Comparison of ENCODE assay signal across 9 mouse cellular contexts in the genomic region with DNA sequence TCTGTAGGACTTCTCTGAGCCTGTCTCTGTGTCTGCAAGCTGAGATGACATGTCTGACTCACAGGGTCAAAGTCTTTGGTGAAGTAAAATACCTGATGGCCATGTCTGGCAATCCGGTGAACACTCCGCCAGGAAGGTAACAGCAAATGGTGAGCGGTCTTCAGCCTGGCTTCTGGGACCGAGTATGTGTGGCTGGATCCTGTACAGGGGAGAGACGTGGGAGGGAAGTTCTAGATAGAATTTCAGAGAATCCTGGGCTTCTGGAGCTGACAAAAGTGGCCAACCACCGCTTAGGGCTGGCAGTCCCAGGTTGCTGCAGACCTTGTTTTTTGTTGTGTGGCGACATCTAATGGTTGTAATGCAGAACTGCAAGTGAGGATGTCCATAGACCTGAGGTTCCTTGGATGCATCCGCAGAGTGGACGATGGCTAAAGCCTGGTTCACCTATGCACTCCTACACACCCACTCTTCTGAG. TPM values are rescaled to one million over a fixed set of nuclear protein-coding genes. Genes with fewer than 3 reads are reported as not detected.
DNase-seq lines count a peak whose midpoint lies in the region; ATAC-seq and TF ChIP-seq lines count a peak whose summit lies in the region.
"Had no signal": no experiment of that assay in that cellular context is flagged by ENCODE, and none has a peak within 500 bp of the region (broad histone marks: within the 10 kb centered on the region; RNA-seq: fewer than 3 reads in every experiment).

No protein-coding gene starts in this region.

- no peaks in the 10 kb centered on the region for H3K9me3 ChIP-seq in ES-Bruce4 (replicated peaks; ENCODE audit: control insufficient read depth, insufficient read depth, low read length, poor library complexity, severe bottlenecking)
- no peaks in the 10 kb centered on the region for H3K9me3 ChIP-seq in embryonic facial prominence, embryonic 12.5 days
- H3K9me3 ChIP-seq: liver, embryonic 15.5 days had no signal

- no peak overlapping the region for H3K9ac ChIP-seq in ES-Bruce4 (ENCODE audit: low read depth, poor library complexity, severe bottlenecking)
- H3K9ac ChIP-seq in embryonic facial prominence, embryonic 12.5 days: no peak overlapping the region
- H3K9ac ChIP-seq: liver, embryonic 15.5 days had no signal

- no peaks in the 10 kb centered on the region for H3K4me1 ChIP-seq in ES-Bruce4 (ENCODE audit: control insufficient read depth, insufficient read depth, low read length)
- 0 out of 2 replicates have a peak, but pooled peaks cover 4% of the 10 kb centered on the region for H3K4me1 ChIP-seq in embryonic facial prominence, embryonic 12.5 days
- H3K4me1 ChIP-seq in lung, adult 2 months (ENCODE audit: control insufficient read depth, insufficient read depth, low read length): no peaks in the 10 kb centered on the region
- H3K4me1 ChIP-seq in olfactory bulb, adult 2 months (ENCODE audit: control insufficient read depth, insufficient read depth, low read length): no peaks in the 10 kb centered on the region
- H3K4me1 ChIP-seq: liver, embryonic 15.5 days had no signal

- H3K27ac ChIP-seq in ES-Bruce4 (ENCODE audit: insufficient read depth, low read length): no peak overlapping the region
- no peak overlapping the region for H3K27ac ChIP-seq in embryonic facial prominence, embryonic 12.5 days
- H3K27ac ChIP-seq in olfactory bulb, adult 2 months (ENCODE audit: insufficient read depth, low read depth, low read length): no peak overlapping the region
- H3K27ac ChIP-seq: liver, embryonic 15.5 days had no signal

- no peak overlapping the region for H3K4me2 ChIP-seq in embryonic facial prominence, embryonic 12.5 days (replicated peaks)
- H3K4me2 ChIP-seq: liver, embryonic 15.5 days had no signal

- peak; percentile 23 to 57 for DNase-seq in adrenal gland, postnatal 36 days
- peak; percentile 40 to 64 for DNase-seq in heart, postnatal 14 days
- DNase-seq in kidney, postnatal 4 days: peak; percentile 58 to 68
- peak; percentile 16 for DNase-seq in lung, adult 2 months
- DNase-seq in urinary bladder, postnatal 36 days (ENCODE audit: low spot score in 2 of 2): peak; percentile 23 to 39

- TF ChIP-seq EP300 in ES-Bruce4 (IDR thresholded peaks at IDR 0.05; ENCODE audit: insufficient read depth, low read depth, low read length): no peak

- H3K27me3 ChIP-seq in ES-Bruce4 (ENCODE audit: control insufficient read depth, insufficient read depth, low read length, poor library complexity, severe bottlenecking): no peaks in the 10 kb centered on the region
- H3K27me3 ChIP-seq in embryonic facial prominence, embryonic 12.5 days: no peaks in the 10 kb centered on the region

- 21% methylated on average over 9 of the region's 9 CpGs for WGBS in embryonic facial prominence, embryonic 12.5 days
- 19% methylated on average over 9 of the region's 9 CpGs for WGBS in lung, adult 2 months
- 23% methylated on average over 9 of the region's 9 CpGs for WGBS in olfactory bulb, adult 2 months

- H3K36me3 ChIP-seq in ES-Bruce4 (ENCODE audit: control insufficient read depth, insufficient read depth, low read length, poor library complexity, severe bottlenecking): no peaks in the 10 kb centered on the region
- H3K36me3 ChIP-seq in embryonic facial prominence, embryonic 12.5 days: no peaks in the 10 kb centered on the region
- H3K36me3 ChIP-seq: liver, embryonic 15.5 days had no signal

- intact Hi-C loops in heart, postnatal 14 days (cut with DNase I): loop anchor here (1.0 to 5.0 kb wide), 3 partner anchors 37 to 229 kb away; no protein-coding TSS in a partner anchor

- TF ChIP-seq POLR2A in ES-Bruce4 (IDR thresholded peaks at IDR 0.05; ENCODE audit: insufficient read depth, low read length): no peak
- no peak for TF ChIP-seq POLR2A in lung, adult 2 months (IDR thresholded peaks at IDR 0.05; ENCODE audit: borderline replicate concordance, extremely low read depth, low read depth, low read length)
- no peak for TF ChIP-seq POLR2A in olfactory bulb, adult 2 months (IDR thresholded peaks at IDR 0.05; ENCODE audit: insufficient read depth, low read depth, low read length)

- no peak overlapping the region for H3K4me3 ChIP-seq in ES-Bruce4 (ENCODE audit: low read depth, low read length)
- H3K4me3 ChIP-seq in embryonic facial prominence, embryonic 12.5 days: no peak overlapping the region
- H3K4me3 ChIP-seq in lung, adult 2 months (replicated peaks; ENCODE audit: extremely low read depth, low read depth, low read length): no peak overlapping the region
- no peak overlapping the region for H3K4me3 ChIP-seq in olfactory bulb, adult 2 months (ENCODE audit: insufficient read depth, low read depth, low read length)
- H3K4me3 ChIP-seq: liver, embryonic 15.5 days had no signal

- peak; percentile 58 for ATAC-seq in embryonic facial prominence, embryonic 12.5 days (ENCODE audit: insufficient number of reproducible peaks, insufficient read depth, low FRiP score, low TSS enrichment)

- peak; percentile 73 for TF ChIP-seq CTCF in ES-Bruce4 (IDR thresholded peaks at IDR 0.05; ENCODE audit: low read depth, low read length)
- TF ChIP-seq CTCF in lung, adult 2 months (IDR thresholded peaks at IDR 0.05; ENCODE audit: insufficient read depth, low read length): peak; percentile 77
- TF ChIP-seq CTCF in olfactory bulb, adult 2 months (IDR thresholded peaks at IDR 0.05; ENCODE audit: insufficient read depth, low read depth, low read length): peak; percentile 76

RNA-seq across cellular contexts. Expression of a gene that starts 3.6 kb away (rescaled TPM):
- 0.58 and 1.4 TPM in 2 replicates for polyA plus RNA-seq in ES-Bruce4 (2011; ENCODE audit: insufficient read depth, insufficient read length, low read depth, missing spikeins)
- total RNA-seq in adrenal gland, postnatal 36 days (2021): under 1 TPM; 0.63 to 0.93 TPM
- 0.14 and 0.17 TPM in 2 replicates for polyA plus RNA-seq in embryonic facial prominence, embryonic 12.5 days (2016; fragmentation: Nextera tagmentation; extraction: Ambion mirVana)
- under 1 TPM; 0.32 to 0.48 TPM for total RNA-seq in heart, postnatal 14 days (2021)
- 5.4 and 5.9 TPM in 2 replicates for polyA plus RNA-seq in lung, adult 2 months (2012; rRNA removed)
- not detected in 2 replicates for polyA plus RNA-seq in olfactory bulb, adult 2 months (2012; ENCODE audit: insufficient read depth, insufficient read length, low replicate concordance, missing spikeins)
- polyA plus RNA-seq: liver, embryonic 15.5 days had no signal

RNA-seq across cellular contexts. Expression of a gene that starts 29.0 kb away (rescaled TPM):
- not detected in 2 replicates for polyA plus RNA-seq in ES-Bruce4 (2011; ENCODE audit: insufficient read depth, insufficient read length, low read depth, missing spikeins)
- 1 to 10 TPM; 3.5 to 6.2 TPM for total RNA-seq in adrenal gland, postnatal 36 days (2021)
- 0.52 and 0.59 TPM in 2 replicates for polyA plus RNA-seq in embryonic facial prominence, embryonic 12.5 days (2016; fragmentation: Nextera tagmentation; extraction: Ambion mirVana)
- total RNA-seq in heart, postnatal 14 days (2021): 1 to 10 TPM; 1.4 to 2.6 TPM
- 20.6 and 25.6 TPM in 2 replicates for polyA plus RNA-seq in lung, adult 2 months (2012; rRNA removed)
- polyA plus RNA-seq in olfactory bulb, adult 2 months (2012; ENCODE audit: insufficient read depth, insufficient read length, low replicate concordance, missing spikeins): not detected in 2 replicates

RNA-seq across cellular contexts. Expression of a gene that starts 38.8 kb away (rescaled TPM):
- 73.5 and 76.3 TPM in 2 replicates for polyA plus RNA-seq in ES-Bruce4 (2011; ENCODE audit: insufficient read depth, insufficient read length, low read depth, missing spikeins)
- total RNA-seq in adrenal gland, postnatal 36 days (2021): 10 to 100 TPM; 42.0 to 55.1 TPM
- 49.8 and 52.0 TPM in 2 replicates for polyA plus RNA-seq in embryonic facial prominence, embryonic 12.5 days (2016; fragmentation: Nextera tagmentation; extraction: Ambion mirVana)
- 10 to 100 TPM; 35.3 to 36.4 TPM for total RNA-seq in heart, postnatal 14 days (2021)
- polyA plus RNA-seq in lung, adult 2 months (2012; rRNA removed): 30.3 and 41.1 TPM in 2 replicates
- polyA plus RNA-seq in olfactory bulb, adult 2 months (2012; ENCODE audit: insufficient read depth, insufficient read length, low replicate concordance, missing spikeins): 90.5 and 274 TPM in 2 replicates

RNA-seq across cellular contexts. Expression of a gene that starts 39.6 kb away (rescaled TPM):
- 32.9 and 39.6 TPM in 2 replicates for polyA plus RNA-seq in ES-Bruce4 (2011; ENCODE audit: insufficient read depth, insufficient read length, low read depth, missing spikeins)
- 10 to 100 TPM; 61.6 to 63.5 TPM for total RNA-seq in adrenal gland, postnatal 36 days (2021)
- polyA plus RNA-seq in embryonic facial prominence, embryonic 12.5 days (2016; fragmentation: Nextera tagmentation; extraction: Ambion mirVana): 57.0 and 58.8 TPM in 2 replicates
- 10 to 100 TPM; 64.1 to 78.7 TPM for total RNA-seq in heart, postnatal 14 days (2021)
- 16.2 and 23.0 TPM in 2 replicates for polyA plus RNA-seq in lung, adult 2 months (2012; rRNA removed)
- polyA plus RNA-seq in olfactory bulb, adult 2 months (2012; ENCODE audit: insufficient read depth, insufficient read length, low replicate concordance, missing spikeins): not detected in 2 replicates

Comparison
In these comparisons a context has a peak if more than half of its experiments do, and no peak if none do; other contexts are left out.
1. RNA of a gene that starts 29.0 kb away (polyA plus RNA-seq): 20.6 to 25.6 TPM in lung, adult 2 months; 0.52 to 0.59 TPM in embryonic facial prominence, embryonic 12.5 days, not detected in ES-Bruce4 and not detected in olfactory bulb, adult 2 months; every median in the first group is over 10 times any median in the second.
2. Peak in every context shown above with its lines, with median percentiles within 50 percentile points of each other: CTCF ChIP-seq and DNase-seq.